Mouse (Mus musculus) hematopoietic stem cell, adult 5-6 weeks (primary cell): ENCODE results near the gene Ttk. TPM values are rescaled to one million over a fixed set of nuclear protein-coding genes. Genes with fewer than 3 reads are reported as not detected.
A peak's percentile ranks its signal among the peaks of the same experiment; 100 is the strongest.

ENCODE experiments used
- ATAC-seq, 2 experiments: fragments of 125-278 bp in 1 of 2; replicated peaks in 1 of 2; 2 replicates each; pipeline ENCODE4 v1.8.0; 2016 to 2017; ENCODE audit warnings: inconsistent platforms in 2 of 2, mild to moderate bottlenecking in 2 of 2, moderate number of reproducible peaks in 2 of 2, low read depth in 1 of 2, moderate TSS enrichment in 1 of 2; ENCODE audit not compliant: low FRiP score in 2 of 2, poor library complexity in 2 of 2, severe bottlenecking in 2 of 2, insufficient read depth in 1 of 2, low TSS enrichment in 1 of 2
- total RNA-seq: library from RNA; stranded (forward); fragments of 172-1452, 232-1000 nt; gene quantifications from 2 replicates; pipeline ENCODE4 v1.2.3, GENCODE M21; 2017

Gene Ttk
- 34.0 and 44.1 TPM in 2 replicates for total RNA-seq

DNA sequence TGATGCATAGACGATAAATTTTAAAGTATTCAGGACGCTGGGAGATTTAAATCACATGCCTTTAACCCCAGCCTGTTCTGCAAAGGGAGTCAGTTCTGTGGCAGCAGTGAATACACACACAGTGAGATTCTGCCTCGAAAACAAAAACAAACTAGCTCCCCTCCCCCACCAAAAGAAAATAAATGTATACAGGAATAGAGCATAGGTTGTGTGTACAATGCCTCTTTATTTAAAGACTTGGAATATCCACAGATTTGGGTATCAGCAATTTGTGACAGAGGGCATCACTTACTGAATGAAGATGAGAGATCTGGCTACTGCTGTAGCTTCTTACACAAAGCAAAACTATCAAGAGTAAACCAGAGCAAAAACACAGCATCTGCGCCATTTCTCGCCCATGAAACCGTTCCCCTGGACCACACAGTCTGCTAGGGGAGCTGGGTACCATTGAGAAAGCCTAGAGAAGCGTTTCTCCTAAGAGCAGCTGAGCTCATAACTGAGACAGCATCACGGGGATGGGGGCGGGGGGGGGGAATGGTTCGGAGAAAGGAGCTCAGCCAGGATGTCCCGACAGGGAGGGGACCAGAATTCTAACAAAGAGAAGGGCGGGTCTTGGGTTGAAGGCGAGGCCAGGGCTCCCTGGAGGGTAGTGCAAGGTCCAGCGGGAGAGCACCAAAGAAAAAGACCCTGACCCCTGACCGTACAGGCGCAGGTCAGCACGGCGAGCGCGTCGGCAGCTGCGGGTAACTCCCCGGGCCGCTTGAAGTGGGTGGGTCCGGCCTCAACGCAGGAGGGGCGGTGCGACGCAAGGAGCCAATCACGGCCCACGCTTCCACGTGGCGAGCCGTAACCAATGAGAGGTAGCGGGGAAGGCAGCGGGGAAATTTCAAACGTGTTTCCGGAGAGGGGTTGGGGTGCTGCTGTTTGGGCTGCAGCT lies at the start of gene Ttk:
TSS of gene Ttk (plus strand) at position 879 of the 937 bp plus-strand sequence.
- ATAC-seq, result peak; percentile 99 to 100

DNA sequence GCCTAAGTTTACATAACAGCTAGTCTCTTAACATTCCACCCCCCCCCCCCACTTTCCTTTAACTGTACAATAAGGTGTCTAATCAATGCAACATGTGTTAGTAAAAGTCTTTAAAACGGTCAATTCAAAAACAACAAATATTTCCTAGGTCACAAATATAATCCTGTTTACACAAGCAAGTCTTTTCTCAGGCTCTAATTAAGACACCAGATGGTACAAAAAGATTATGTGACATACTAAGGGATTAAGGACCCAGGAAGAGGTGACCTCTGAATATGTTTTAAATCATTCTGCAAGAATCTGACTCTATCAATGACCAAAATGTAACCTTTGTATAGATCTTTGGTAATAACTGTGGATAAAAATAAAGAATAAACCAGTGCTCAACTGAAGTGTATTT lies 49.0 kb upstream of the Ttk start:
- no peak for ATAC-seq

DNA sequence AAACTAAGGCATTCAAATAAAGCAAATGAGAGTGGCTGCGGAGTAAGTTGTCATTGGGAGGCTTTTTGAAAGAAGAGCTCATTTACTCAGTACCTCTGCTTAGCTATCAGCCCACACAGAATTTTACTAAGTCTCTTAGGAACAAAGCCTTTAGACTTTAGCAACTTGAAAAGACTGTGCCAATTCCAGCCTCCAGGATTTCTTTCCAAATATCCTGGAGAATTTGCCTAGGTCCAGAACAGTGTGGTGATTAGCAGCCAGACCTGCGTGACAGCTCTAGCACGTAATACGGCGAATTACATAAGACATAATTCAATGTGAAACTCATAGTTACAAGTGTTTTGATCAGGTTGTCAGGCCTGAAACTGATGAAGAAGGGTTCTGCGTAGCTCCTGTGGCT lies 45.2 kb upstream of the Ttk start:
- no peak for ATAC-seq

DNA sequence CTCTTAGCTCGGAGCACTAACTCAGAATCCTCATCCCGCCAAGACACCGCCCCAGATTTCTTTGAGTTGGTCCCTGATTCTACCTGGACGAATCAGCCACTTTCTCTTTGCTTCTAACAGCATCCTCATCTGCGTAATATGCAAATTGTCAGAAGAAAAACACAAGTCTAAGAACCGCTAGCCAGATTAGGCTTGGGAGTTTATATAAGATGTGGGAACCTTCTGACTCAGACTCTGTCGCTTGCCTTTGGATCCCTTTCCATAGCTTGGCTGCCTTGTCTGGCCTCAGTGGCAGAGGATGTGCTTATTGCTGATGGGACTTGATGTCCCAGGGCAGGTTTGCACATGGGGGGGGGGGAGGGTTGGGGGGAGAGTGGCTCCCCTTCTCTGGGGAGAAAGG lies 37.6 kb upstream of the Ttk start:
- ATAC-seq, result no peak

DNA sequence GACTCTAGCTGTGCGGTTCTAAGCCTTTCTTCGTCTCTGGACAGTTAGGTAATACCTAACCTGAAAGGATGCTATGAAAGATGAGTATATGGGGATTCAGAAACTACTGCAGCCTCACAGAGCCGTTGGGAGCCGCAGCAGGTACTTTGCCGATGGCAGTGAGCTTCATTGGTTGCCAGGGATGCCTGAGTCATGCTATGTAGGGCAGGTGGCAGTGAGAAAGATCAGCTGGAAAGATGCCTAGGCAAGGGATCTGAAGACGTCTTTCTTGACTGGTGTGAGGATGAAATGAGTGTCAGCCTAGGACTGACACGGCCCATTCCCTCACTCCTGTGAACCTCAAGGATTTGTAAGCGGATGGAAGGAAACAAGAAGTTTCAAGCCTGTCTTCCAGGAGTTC lies 36.6 kb upstream of the Ttk start:
- ATAC-seq, result no peak

DNA sequence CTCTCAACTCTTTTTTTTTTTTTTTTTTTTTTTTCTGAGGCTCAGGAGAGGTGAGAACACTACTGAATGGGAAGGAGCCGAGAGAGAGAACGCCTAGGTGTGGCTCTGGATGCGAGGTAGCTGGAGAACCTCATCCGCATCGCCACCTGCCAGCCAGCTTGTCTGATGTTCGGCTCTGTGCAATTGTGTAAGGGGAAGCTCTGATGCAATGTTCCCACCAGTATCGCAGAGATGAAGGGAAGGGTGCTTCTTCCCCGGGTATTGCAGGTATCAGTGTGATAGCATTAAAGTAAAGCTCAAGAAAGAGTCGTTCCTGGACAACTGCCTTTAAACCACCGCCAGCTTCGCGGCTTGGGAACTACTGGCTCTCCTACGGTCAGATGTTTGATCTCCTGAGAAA lies 30.1 kb upstream of the Ttk start:
- no peak for ATAC-seq

DNA sequence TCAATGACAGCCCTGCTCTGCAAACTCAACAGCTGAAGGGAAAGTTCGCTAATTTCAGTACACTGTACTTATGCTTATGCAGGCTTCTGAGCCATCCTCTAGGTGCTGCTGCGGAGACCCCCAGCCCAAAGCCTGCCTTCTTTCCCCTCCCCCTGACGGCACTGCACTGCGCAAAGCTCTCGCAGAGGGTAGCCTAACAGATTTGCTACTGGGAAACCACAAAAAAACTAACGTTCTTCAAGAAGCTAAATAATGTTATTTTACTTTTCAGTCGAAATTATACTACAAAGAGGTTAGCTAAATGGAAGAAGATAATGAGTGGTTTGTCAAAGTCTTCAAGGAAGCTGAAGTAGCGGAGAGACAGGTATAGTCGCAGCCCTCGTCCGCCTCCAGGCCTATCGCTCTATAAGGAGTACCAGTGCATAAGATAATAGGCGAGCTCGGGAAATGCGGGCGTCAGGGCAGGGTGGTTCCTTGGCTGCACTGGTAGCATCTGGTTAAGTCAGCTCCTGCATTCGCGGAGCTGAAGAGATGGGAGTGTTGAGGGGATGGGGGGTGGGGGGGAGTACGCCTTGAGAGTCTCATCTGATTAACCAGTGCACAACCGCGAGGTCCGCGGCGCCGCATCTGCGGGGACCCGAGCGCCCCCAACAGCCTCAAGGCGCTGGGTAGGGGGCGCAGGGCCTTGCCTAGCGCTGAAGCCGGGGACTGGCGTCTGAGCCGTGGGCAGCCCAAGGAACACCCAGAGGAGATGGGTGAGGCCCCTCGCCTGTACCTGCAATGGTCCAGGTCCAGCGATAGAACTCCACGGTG lies 29.1 kb upstream of the Ttk start:
- peak; percentile 40 to 48; a peak in 2 of 4 replicates for ATAC-seq

DNA sequence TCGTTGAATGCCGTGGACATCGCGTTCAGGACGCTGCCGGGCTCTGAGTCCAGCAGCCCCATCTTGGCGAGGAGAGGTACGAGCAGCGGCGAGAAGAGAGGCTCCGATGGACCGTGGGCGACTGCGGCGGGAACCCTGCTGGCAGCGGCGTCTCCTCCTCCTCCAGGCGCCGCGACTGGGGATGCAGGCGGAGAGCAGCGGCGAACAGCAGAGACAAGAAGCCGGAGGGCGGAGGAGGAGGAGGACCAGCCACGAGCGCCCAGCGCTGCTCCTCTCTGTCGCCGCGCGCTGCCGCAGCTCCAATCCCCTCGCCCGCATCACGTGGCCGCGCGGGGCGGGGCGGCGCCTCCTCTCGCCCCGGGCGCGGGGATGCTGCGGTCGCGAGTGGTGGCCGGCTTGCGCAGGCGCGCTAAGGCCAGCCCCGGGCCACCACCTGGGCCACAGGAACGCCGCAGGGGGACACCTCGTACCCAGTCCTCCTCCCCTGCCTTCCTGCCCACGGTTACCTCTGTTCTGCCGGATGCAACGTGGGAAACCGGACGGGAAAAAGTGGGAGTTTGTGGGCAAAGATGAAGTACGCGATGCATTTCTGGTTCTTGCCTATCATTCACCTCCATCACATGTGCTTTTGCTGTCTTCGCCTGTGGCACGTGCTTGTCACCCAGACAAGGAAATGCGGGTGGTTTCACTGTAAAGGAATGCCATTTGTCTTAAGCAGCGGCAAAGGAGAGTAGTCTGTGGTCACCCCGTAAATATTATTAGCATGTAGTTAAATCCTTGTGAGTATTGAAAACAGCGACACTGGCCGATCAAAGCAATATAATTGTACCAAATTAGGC lies 28.3 kb upstream of the Ttk start, which contains the start of gene Elovl4:
TSS of gene Elovl4 (minus strand) at position 301 of the 839 bp plus-strand sequence.
- peak; percentile 13 to 81; a peak in 3 of 4 replicates for ATAC-seq

DNA sequence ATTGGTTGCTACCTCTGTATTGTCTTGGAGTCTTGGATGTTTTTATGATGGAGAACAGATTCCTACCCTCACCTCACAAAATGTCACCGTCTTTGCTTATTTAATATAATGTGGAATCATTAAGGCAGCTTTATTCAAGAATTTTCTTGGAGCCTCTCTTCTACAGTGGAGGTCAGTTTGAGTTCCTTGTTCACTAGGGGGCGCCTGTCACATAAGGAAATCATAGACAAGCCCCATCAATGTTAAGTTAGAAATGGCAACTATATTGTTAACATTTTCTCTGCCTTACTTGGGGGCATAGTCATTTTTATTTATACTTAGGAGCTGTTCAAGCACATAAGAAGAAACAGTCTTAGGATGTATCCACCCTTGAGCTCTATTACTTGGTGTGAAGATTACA lies 26.9 kb upstream of the Ttk start:
- ATAC-seq, result peak in 1 of 2 experiments; percentile 60; a peak in 2 of 4 replicates

DNA sequence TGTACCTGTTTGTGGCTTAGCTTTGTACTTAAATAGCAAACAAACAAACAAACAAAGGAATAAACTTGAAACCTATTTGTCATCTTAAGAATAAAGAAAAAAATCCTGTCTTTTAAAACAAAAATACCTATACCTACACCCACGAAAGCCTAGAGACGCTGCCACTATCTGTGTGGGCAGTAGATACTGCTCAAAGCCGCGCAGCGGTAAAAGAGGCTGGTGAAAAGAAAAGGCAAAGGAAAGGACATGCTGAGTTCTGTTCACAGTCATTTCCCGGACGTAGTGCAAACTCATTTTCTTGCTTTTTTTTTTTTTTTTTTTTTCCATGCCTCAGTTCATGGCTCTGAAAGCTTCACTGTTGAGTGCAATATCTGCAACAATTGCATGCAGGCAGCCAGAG lies 15.3 kb upstream of the Ttk start:
- ATAC-seq, result no peak

DNA sequence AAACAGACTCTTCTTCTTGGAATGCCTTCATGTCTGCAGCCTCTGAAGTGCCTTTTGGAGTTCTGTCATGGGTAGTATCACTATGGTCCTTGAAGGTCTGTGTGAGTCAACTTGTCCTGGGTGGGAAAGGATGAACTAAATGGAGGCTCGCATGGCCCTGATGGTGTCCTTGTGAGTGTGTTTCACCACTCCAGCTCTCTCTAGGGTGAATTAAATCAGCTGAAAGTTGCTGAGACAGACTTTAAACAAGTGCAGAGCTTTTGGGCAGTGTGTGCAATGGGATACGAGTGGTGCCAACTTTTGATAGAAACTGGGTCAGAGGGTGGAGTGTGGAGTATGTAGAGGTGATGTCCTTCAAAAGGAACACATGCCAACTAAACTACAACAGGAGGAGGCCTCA lies 13.5 kb upstream of the Ttk start:
- ATAC-seq, result no peak

DNA sequence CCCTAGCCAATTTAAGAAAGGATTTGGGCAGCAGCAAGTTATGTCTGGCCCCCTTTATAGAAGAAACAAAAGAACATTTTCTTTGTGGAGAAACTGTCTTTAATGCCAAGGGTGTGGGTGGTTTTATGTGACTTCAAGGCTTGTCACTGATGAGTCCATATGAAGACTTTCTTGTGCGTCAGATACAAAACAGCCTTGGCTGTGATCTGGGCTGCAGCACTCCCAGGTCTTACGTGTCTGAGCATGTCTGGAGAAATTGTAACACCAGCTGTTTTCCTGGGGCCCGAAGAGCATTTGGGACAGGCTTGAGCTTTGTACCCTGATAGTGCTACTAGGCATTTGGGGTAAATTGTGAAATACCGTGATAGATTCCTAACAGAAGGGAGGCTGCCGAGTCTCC lies 11.6 kb upstream of the Ttk start:
- ATAC-seq, result no peak

DNA sequence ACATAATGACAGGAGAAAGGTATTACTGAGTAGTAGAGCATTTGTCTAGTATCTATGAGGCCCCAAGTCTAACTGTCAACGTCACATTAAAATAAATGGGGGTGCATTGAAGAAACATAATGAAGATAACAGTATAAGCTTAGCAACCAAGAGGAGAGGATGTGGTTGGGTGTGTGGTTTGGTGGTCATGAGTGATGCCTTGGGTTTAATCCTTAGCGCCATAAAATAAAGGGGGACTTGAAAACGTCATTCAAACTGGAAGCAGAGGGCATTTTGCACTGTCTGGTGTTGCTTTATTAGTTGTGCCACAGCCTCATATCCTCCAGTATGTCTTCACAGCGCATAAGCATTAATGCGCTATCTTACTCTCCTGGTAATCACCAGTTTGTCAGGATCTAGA lies 4.6 kb upstream of the Ttk start:
- no peak for ATAC-seq

DNA sequence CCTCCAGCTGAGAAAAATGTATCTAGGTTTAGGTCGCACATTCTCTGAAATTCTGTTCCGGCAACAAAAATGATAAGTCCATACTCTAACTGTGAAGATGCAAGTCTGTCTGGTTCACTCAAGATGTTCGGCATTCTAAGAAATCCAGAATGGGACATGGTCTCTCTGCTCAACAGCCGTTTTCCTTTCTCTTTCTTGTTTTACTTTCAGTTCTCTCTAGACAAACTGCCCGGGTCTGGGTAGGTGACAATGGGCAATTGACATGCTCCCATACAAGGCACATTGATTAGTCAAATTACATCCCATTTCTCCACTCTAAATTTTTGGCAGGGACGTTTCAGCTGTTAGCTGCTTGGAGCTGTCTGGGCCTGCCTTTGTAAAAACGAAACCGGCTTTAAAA lies 3.3 kb upstream of the Ttk start:
- ATAC-seq, result no peak

DNA sequence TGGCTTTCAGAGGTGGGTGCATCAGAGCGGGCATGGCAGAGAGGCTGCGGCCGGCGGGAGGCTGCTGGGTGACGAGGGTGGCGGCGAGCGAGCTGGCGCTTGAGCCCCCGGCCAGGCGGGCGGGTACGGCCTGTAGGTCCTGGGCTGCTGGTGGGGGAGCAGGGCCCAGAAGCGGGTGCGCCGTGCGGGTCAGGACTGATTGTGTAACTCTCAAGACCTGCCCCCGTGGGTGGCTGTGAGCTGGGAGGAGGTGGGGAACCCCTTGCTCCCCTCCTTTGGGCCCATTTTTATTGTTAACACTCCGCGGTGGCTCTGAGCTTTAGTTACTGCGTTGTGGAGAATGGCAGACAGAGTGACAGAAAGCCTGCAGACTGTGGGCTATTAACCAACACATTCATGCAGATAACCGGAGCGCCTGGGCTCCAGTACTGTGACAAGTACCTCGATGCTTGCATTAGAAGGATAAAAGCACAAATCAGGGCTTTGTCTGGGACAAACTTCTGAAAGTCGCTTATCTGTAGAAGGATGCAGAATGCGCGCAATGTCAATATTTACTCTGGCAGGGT lies 342 bp downstream of the Ttk start:
- ATAC-seq, result peak; percentile 2 to 28; a peak in 2 of 4 replicates

DNA sequence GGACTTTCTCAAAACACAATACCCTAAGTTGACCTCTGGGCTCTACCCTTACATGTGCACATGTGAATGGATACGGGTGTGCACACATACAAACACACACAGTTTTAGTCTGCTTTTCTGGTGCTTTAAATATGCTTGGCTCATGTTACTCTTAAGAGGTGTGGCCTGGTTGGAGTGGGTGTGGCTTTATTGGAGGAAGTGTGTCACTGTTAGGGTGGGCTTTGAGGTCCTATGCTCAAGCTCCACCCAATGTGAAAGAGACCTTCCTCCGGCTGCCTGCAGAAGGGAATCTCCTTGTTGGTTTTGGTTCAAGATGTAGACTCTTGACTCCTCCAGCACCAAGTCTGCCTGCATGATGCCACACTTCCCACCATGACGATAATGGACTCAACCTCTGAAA lies 18.0 kb downstream of the Ttk start:
- no peak for ATAC-seq

DNA sequence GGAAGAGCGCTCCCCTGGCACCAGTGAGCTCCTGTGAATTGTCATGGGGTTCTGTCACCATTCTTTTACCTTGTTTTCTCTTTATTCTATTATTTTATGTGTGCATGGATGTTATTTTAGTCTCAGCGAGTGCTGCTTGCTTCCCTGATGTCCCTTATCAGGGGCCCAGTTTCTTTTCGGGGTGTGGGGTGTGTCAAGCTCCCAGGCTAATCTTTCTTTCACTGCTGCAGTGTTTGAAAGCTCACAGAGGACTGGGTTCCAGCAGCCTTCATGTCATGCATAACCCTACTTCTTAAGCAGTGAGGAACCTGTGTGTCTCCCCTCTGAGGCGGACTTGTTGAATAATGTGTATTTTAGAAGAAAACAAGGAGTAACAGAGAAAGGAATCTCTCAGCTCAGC lies 30.7 kb downstream of the Ttk start:
- no peak for ATAC-seq
